Mouse (Mus musculus) kidney, postnatal 10 days (tissue): ENCODE measurements around the gene Hpse.
A peak's percentile ranks its signal among the peaks of the same experiment; 100 is the strongest.

Source experiments
- DNase-seq: peaks from one replicate; pipeline ENCODE4 v3.0.0; 2021; ENCODE audit warnings: mixed read lengths

The Hpse gene

DNA sequence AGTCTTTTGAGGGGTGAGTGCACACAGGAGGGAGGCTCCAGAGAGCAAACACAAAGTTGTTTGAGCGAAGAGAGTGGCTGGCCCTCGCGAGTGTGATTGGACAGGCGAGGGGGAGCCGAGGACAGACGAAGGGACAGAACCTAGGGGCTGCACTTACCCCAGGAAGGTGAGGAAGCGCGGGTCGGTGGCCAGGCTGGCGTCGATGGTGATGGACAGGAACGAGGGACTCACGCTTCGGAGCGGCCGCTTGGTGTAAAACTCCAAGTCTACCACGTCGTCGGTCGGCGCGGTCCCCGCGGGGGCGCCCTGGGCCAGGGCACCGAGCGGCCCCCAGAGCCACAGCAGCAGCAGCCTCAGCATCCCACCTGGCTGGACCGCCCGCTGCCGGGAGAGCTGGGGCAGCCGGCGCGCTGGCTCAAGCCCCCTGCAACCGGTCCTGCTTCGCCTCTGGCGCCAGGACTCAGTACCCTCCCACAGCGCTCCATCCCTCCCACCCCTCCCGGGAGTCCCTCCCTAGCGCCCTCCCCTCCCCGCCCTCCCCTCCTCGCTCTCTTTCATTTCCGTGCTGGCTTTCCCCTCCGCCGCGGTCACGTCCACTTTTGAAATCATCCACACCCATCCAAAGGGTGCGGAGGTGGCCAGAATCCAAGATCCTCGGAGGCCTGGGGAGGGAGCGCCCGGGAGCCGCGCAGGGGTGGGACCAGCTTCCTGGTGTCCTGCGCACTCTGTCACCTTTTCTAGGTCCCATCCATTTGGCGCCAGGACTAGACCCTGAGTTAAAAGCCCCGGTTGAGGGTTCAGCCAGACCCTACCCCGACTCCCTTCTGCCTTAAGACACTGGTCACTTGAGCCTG, at the start of gene Hpse:
Gene Hpse (minus strand): TSS at position 482 of the 854 bp plus-strand sequence.
- peak; percentile 49 for DNase-seq

DNA sequence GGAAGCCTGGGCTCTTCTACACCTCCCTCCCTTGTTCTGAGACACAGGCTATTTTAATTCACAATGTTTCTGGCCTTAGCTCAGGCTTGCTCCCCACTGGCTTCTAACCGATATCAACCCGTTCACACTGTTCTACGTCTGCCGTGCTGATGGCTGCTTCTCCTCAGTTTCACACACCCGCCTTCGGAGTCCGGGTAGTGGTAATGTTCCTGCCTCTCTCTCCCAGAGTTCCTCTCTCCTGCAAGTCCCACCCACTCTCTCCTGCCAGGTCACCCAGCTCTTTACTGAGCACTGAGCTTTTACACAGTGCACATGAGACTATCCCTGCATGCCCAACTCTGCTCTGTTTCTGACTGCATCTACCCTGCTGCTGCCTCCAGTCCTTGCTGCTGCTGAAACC, 46.5 kb upstream of the Hpse start:
- no peak for DNase-seq

DNA sequence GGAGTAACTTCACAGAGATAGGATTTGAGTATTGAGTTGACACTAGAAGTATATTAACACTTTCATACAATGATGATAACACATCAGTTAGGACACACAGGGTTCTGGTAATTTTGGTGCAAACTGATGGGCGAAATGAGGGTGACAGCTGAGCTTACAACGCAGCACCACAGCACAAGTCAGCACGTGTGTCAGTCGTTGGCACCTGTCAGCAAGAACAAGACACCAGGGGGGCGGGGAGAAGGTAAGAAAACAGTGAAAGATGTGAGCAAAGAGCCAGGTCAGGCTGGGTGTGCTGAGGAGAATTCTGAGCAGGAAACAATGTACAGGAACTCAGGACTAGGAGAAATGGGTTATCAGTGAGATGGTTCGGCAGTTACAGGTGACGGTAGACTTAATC, 42.2 kb upstream of the Hpse start:
- DNase-seq, result no peak

GRCm38 (mm10) chr5:100760049-100760663, 40.6 kb upstream of the Hpse start:
- no peak for DNase-seq

DNA sequence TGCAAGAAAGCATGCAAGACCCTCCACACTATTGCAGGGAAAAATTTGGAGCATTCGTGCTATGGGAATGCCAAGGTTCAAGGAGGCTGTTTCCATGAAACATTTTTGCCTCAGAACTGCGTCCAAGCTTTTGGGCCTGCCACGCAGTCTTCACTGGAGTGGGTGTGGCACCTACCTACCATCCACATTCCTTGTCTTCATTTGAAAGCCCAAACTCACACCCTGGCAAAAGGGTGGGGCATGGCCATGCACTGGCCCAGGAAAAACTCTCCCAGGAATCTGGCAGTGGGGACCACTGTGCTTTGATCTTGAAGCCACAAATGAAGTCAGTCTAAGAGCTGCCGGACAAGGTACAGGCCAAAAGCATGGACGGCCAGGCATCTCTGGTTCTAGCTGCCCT, 38.6 kb upstream of the Hpse start:
- DNase-seq, result no peak

DNA sequence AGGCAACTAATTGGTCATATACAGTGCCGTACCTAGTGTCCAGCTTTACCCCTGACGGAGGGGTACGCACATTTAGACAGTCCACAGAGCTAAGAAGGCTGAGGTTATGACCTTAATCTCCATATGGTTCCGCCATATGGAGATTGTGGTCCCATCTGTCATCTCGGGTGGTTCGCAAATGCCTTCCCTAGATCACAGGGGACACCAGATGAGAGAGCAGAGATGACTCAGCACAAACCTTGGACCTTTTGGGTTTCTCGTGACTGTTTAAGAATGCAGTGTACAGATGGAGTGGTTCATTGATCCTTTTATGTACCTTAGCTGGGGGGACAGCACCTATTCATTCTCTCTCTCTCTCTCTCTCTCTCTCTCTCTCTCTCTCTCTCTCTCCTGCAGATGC, 33.9 kb upstream of the Hpse start:
- DNase-seq, result no peak

- DNase-seq, result no peak
These were observed 32.1 kb upstream of the Hpse start for GRCm38 (mm10) chr5:100751655-100752054.

DNA sequence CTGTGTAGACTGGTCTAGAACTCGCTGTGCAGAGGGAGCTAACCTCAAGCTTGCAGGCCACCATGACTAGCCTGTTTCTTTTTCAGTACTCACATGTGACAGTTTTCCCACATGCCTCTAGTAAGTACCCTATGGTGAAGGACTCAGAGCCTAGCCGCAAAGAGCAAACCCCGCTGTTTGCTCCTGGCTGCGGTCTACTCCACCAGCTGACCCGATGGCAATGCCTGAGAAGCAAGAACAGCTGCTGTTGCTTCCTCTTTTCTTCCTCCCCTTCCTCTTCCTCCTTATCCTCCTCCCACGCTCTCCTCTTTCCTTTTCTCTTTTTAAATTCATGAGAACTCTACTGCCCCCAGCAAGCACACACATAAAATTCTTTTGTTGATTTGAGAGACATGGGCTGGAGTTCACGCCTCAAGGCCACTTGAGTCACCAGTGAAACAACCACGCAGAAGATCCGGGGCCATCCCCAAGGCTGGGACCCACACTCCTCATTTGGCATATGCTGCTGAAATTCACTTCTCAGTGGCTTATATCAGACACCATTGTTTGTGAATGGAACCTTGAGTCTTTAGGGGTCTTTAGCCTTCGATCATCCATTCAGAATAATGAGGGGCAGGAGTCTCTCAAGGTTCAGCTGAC, 31.2 kb upstream of the Hpse start:
- DNase-seq, result no peak

DNA sequence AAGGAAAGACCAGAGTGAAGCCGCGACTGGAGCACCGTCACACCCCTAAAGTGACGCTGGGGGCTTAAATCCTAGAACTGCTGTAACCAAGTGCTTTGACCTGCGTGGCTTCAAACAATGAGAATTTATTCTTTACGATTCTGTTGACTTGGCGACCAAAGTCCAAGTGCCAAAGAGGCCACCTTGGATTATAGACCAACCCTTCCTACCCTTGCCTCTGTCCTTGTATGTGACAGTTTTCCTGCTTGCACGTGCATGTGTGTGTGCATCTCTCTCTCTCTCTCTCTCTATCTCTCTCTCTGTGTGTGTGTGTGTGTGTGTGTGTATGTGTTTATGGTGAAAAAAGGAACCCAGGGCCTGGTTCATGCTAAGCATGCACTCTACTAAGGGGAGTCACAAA, 19.3 kb upstream of the Hpse start:
- DNase-seq, result no peak

- DNase-seq, result no peak
These were observed 17.4 kb upstream of the Hpse start for GRCm38 (mm10) chr5:100736919-100737318.

DNA sequence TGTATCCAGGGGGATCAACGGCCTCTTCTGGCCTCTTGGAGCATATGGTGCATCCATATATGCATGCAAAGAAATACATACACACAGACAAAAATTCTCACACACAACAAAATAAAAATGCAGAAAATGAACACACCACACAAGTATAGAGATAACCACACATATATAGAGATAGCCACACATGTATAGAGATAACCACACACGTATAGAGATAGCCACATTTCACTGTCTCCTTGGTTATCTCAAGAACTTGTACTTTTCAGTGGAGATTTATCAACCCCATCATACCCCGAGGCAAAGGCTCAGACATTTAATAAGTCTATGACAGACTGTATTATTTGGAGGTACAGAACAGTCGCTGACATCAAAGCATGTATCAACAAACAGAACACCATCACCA, 15.0 kb upstream of the Hpse start:
- DNase-seq, result no peak

GRCm38 (mm10) chr5:100728757-100729156, 9.2 kb upstream of the Hpse start:
- no peak for DNase-seq

- DNase-seq, result no peak
These were observed 6.5 kb upstream of the Hpse start for GRCm38 (mm10) chr5:100726001-100726400.

- DNase-seq, result no peak
These were observed 2.8 kb downstream of the Hpse start for GRCm38 (mm10) chr5:100716762-100717161.

GRCm38 (mm10) chr5:100711219-100711618, 8.3 kb downstream of the Hpse start:
- no peak for DNase-seq

GRCm38 (mm10) chr5:100710012-100710411, 9.5 kb downstream of the Hpse start:
- DNase-seq, result no peak

- DNase-seq, result no peak
These were observed 10.5 kb downstream of the Hpse start for GRCm38 (mm10) chr5:100709035-100709434.

GRCm38 (mm10) chr5:100706675-100707074, 12.8 kb downstream of the Hpse start:
- DNase-seq, result no peak

DNA sequence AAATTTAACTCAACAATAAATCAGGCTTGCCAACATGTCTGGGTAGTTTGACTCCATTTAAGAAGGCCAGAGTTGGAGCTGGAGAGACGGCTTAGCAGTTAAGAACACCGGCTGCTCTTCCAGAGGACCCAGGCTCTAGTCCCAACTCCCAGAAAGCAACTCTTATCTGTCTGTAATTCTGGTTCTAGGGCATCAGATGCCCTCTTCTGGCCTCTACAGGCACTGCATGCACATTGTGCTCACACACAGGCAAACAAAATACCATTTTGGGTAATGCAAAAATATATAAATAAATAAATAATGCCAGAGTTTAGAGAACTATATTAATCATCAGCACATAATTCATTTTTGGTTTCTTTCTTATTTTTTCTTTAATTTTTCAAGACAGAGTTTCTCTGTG, 15.2 kb downstream of the Hpse start:
- DNase-seq, result no peak

- DNase-seq, result no peak
These were observed 17.2 kb downstream of the Hpse start for GRCm38 (mm10) chr5:100702325-100702724.

DNA sequence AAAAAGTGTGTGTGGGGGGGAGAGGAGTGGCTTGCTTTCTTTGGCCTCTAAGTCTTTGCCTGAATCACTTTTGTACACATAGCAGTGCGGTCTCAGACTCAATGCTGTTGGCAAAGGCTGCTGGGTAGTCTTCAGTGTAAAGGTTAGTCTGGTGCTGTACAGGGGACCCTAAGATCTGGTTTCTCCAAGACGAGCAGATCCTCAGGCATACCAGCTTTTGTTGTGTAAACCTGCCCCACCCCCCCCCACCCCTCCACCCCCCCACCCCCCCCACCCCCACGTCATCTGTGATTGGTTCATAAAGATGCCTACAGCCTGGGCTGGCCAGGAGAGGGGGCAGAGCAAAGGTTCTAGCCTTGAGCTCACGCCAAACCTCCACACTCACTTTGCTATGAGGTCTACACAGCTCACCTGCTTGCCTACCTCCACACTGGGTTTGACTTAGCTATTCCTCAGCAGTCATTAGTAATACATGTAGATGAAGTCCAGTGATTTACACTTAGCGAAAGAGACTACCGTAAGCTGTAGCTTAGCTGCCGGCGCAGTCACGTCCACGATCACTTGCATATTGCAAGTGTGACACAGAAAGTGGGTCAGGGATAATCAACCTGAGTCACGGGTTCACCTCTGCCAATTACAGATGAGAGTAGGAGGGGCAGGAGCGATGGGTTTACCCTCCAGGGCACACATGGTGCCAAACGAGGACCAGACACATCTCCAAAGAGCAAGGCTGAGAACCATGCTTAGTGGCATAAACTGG, 18.5 kb downstream of the Hpse start:
- no peak for DNase-seq

GRCm38 (mm10) chr5:100697886-100698285, 21.6 kb downstream of the Hpse start:
- no peak for DNase-seq

GRCm38 (mm10) chr5:100697398-100697797, 22.1 kb downstream of the Hpse start:
- no peak for DNase-seq
